Mouse (Mus musculus) frontal cortex, adult 2 months (tissue): Measurements from ENCODE around the gene C2cd4b. TPM values are rescaled to one million over a fixed set of nuclear protein-coding genes. Genes with fewer than 3 reads are reported as not detected.

Experiments
- DNase-seq, 2 experiments: peaks; one replicate each; pipeline ENCODE4 v3.0.0; 2022; ENCODE audit warnings: low spot score in 1 of 2; ENCODE audit errors: extremely low spot score in 1 of 2
- polyA plus RNA-seq: library from polyadenylated mRNA; depleted of rRNA; stranded (reverse); fragments of >200 nt; gene quantifications from 2 replicates; pipeline ENCODE4 v1.2.3, GENCODE M21; 2012; rRNA removed

The C2cd4b gene
- polyA plus RNA-seq, 1 experiment, result 3.1 TPM

DNA sequence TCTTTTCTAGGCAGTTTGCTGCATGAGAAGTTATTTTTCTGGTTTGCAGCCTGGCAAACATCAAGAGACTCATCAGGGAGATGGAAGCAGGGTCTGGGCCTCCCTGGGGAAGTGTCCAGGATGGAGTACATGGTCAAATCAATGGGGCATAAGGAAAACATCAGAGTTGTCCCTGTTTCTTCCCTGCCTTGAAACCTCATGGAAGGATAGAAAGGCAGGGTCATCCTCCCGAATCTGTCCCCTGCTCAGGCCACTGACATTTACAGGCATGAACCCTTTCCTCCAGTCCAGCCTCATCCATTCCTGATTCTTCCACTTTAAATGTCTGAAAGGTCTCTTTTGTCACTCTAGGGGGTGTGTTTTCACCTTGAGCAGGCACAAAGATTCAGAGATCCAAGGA is 10.2 kb downstream of the C2cd4b start:
- DNase-seq, result no peak

DNA sequence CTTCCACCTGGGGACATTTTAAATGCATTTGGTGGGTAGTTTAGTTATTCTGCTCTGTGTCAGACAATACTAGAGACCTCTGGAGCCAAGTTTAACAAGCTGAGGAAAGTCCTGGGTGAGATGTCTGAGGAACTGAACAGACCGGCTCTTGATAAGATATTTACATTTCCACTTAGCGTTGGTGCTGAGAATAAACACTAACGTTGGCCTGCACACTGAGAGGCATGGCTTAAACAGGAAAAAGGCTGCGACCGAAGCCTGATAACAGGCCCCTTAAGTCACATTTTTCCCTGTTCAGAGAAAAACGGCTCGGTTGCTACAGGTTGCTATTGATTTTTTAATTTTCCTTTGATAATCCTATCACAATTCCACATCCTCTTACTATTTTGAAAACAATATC is 12.1 kb downstream of the C2cd4b start:
- no peak for DNase-seq

DNA sequence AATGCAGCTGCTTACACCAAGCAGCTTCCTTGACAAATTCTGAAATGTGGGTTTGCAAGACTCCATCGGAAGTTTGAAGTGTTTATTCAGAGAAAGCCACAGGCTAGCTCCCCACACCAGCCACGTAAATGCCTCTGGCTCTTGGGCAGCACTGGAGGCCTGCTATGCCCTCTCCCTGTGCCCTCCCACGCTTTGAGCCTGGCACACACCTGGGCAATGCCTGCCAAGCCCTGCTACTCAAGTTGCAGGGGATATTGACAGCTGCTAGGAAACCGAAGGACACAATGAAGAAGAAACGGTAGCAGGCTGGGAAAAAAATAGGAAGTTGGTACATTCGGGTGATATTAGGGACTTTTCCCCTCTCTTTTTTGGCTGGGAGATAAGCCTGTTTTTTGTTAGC is 15.0 kb downstream of the C2cd4b start:
- DNase-seq, result no peak

DNA sequence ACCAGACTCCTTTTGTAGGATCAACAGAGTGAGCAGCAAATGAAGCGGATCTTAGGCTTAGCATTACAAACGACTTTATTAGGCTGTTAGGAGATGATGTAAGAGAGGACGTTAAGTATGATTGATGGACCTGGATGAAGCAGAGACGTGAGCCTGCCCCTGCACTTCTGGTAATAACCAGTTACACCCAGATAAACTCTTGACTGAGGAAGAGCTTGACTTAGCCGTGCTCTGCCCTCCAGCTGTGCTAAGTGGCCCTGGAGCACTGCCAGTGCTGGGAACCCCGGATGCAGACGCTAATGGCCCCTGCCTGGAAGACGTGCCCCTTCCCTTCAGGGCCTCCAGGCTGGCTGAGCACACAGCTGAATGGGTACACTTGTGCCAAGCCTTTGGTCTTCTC is 19.3 kb downstream of the C2cd4b start:
- no peak for DNase-seq

DNA sequence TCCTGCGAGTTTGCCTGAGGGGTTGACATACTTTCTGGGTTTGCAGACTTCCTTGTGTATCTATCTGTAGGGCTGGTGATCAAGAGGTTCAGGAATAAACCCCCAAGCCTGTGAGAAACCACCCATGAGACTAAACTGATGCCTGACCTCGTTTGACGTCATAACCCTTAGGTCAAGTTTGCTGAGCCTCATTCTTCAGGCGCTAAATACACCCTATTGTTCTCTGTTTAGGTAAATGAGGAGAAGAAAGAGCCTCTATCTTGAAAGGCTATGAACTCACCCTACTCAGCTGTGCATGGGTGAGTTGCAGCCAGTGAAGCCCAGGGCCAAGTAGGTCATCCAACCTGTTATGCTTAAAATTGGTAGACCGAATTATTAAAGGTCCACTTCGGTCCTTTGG is 23.5 kb downstream of the C2cd4b start:
- no peak for DNase-seq

DNA sequence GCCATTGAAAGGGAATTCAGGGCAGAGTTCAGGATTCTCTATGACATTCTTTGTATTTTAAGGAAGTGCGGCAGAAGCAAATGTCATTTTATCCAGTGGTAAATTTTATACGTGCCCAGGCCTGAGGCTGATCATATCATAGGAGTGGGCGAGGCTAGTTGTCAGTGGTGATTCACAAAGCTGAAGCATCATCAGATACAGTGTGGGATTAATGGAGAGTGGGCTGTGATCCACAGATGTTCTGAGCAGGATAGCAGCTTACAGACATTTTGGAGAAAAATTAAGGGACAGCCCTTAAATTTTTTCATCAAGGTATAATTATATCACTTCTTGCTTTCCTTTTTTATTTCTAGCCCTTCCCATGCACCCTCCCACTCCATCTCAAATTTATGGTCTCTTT is 24.2 kb downstream of the C2cd4b start:
- DNase-seq, result peak in 1 of 2 experiments; percentile 42

DNA sequence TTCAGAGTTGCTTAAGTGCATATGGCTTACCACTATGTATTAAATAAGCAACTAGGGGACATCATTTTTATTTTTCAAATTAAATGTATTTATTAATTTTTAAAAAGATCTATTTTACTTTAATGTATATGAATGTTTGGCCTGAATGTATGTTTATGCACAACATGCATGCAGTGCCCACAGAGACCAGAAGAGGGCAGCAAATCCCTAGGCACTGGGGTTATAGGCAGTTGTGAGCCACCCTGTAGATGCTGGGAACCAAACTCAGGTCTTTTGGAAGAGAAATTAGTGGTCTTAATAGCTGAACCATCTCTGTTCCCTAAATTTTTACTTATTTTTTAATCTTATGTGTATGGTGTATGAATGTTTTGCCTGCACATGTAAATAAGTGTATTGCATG is 24.7 kb downstream of the C2cd4b start:
- DNase-seq, result no peak

DNA sequence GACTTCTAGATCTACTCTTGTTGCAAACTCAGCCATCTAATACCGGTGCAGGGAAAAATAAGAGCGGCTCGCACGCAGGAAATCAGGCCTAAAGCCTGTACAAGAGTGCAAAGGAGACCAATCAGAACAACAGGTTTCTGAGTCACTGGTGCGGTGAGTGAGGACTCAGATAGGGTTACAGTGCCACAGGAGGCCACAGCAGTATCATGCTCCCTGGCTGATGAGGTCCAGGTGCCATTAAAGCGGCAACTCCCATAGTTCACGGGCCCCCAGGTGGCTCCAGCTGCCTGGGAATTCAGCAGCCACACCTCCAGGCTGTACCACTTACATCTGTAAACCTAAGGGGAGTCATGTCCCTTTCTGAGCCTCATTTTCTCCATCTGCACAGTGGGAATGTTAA is 27.1 kb downstream of the C2cd4b start:
- DNase-seq, result no peak

DNA sequence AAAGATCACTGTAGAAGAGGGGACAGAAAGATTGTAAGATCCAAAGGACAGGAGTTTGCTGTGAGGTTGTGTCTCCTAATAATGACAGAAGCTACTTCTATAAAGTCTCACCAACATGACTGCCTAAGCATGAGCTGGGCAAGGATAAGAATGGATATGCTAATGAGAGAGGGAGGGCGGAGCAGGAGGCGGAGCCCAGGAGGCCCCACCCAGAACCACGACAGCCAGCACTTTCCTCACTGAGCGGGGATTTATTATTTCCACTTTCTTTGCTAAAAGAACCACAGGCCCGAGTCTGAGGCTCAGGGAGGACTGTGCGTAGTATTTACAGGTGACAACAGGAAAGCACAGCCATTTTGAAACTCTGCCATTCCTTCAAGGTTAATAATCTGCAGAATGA is 28.4 kb downstream of the C2cd4b start:
- DNase-seq, result no peak

DNA sequence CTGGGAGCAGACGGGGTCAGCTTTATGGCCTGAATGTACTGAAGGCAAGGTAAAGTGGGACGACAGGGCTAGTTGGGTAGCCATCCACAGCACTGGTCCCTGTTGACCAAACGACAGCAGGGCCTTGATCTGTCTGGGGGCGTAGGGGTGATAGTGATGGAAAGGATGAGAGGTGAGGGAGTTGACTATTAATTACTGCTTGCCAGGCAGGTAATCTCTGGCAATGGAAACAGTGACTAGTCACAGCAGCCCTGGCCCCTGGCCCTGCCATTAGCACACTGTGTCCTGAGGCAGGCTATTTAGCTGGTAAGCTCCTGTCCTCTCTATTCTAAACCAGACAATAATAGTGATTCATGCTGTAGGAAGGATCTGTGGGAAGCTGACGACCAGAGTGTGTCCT is 33.2 kb downstream of the C2cd4b start:
- DNase-seq, result no peak

DNA sequence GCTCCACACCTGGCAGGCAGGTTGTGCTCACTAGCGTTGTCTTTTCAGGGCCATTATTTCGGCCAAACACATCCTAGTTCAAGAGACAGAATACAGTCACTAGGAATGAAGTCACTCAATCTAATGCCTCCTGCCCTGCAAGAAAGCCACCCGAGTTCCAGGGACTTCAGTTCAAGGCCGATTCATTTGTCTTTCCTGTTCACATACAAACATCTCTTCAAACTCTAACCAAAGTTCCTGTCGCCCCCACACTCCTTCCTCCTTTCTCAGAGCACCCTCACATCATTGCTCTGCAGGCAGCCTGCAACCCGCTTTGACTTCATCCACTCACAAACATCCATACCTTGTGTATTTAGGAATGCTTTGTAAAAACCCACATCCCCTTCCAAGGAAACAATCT is 34.3 kb downstream of the C2cd4b start:
- DNase-seq, result no peak

DNA sequence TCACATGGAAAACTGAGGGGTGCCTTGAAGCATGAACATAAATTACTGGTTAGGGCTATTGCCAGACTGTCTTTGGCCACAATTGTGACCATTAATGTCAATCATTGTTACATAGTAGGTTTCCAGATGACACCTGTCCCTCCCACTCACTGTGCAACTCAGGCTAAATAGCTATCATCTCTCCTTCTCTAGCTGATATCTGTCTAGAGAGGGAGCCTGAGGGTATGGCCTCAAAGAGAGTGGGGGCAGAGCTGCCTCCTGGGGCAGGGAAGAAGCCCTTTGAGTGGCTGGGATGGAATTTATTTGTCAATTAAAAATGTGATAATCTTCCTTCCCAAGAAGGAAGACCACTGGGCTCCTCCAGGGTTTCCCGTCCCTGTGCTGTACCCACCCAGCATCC is 35.0 kb downstream of the C2cd4b start:
- no peak for DNase-seq

DNA sequence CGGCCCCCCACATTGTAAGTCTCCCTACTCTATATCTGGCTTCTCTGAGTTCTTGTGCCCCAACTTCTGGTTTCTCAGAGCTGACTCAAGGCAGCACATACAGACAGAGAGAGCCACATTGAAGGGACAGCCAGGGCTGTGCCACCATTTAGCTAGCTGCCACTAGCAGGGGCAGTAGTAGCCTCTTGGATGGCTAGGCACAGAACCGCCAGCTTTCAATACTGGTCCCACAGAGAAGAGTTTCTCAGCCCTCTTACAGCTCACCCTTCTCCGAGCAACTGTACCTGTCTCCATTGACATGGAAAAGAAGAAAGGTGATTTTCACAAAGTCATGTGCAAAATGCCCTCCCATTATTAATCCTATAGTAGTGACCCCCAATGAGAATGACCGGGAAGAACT is 35.4 kb downstream of the C2cd4b start:
- DNase-seq, result no peak

DNA sequence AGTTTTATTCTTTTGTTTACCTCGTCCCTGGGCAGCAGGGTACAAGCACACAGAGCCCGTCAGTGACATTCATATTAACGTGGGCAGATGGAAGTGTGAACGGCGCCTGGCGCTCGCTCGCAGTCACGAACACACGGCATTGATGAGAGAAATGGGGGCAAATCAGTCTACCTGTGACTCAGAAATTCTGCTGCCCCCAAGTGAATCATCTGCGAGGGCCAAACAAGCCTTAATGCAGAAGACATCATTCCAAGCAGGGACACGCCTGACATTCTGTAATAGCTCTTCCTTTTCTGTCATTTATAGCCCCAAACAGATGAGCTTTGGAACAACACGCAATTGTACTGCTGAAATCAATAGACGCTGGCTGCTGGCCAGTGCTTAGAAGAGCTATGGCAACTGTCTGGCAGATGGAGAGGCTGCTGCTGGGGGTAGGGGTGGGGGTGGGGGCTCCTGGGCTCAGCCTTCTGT is 36.0 kb downstream of the C2cd4b start:
- DNase-seq, result peak; percentile 25 to 66

DNA sequence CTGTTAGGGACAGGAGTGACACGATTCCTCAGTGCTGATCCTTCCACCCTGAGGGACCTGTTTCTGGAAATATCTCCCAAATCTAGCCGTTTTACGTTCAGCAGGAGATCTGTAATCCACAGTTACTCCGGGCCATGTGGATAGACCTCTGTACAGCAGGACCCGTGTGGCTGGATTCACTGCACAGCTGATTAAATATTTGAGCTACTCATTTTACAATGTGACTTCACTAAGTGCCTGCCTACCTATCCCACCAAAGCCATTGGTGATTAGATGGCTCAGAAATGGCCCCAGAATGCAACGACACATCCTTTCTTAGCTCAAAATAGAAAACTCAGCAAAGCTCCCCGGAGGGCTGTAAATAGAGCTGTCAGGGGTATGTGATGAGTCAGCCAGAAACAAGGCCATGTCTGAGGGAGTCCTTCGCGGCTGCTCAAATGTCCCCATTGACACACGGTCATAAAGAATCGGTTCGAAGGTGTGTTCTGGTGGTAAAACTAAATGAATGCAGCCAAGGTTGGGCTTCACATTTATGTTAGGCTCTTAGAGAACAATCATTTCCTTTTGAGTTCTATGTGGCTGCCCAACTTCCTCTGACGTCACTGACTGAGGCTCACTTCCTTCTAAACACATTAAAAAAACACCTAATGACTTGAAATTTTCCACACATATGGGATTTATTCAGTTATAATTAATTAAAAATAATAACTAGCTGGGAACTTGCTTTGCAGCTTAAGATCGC is 40.0 kb downstream of the C2cd4b start:
- DNase-seq, result peak in 1 of 2 experiments; percentile 28

DNA sequence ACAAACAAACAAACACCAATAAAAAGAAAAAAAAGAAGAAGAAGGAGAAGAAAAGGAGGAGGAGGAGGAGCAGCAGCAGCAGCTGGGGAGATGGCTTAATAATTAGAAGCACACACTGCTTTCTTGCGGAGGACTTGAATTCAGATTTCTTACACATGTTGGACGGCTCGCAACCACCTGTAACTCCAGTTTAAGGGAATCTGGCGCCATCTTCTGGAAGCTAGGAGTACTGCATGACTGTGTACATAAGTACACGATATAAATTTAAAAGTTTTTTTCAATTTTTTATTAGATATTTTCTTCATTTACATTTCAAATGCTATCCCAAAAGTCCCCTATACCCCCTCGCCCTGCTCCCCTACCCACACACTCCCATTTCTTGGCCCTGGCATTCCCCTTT is 43.0 kb downstream of the C2cd4b start:
- peak in 1 of 2 experiments; percentile 80 for DNase-seq

DNA sequence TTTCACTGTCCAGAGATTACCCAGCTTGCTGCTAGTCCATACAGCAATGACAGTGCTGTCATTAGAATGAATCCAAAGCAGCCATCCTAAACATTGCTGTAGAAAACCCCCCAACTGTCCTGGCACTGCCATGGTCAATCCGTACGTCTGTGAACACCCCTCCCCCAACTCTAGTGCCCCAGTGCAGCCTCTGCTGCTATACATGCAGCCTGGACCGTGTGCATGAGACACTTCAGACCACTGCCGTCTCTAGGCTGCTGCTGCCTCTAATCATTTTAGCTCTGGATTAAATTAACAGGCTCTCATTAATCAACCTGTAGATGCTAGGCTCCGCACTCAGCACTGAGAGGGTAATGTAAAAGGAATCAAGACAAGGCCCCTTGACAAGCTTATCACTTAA is 47.8 kb downstream of the C2cd4b start:
- no peak for DNase-seq

DNA sequence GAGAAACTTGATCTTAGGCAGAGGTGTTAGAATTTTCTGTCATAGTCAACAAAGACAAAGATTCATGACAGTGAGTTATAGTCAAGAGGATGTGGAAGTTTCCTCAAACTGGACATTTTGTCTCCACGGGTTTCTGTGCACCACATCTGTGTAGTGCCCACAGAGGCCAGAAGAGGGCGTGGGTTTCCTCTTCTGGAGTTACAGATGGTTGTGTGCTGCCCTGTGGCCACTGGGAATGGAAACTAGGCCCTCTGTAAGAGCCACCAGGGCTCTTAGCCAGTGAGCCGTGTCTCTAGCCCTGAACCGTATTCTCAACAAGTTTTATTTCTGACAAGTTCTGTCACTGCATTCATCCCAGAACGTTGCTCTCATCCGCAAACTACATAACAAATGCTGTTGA is 51.3 kb downstream of the C2cd4b start:
- no peak for DNase-seq

Other genes with a start within 250 kb of the C2cd4b start
- gene Tln2, start 199.7 kb upstream of the C2cd4b start, polyA plus RNA-seq, result 36.5 and 37.6 TPM in 2 replicates
- 0.11 and 0.34 TPM in 2 replicates for gene C2cd4a, start 72.9 kb downstream of the C2cd4b start, polyA plus RNA-seq
- gene Vps13c, start 81.0 kb downstream of the C2cd4b start, polyA plus RNA-seq, result 35.1 and 41.8 TPM in 2 replicates